Mouse (Mus musculus): ENCODE measurements around the gene Aatk. TPM values are rescaled to one million over a fixed set of nuclear protein-coding genes. Genes with fewer than 3 reads are reported as not detected.

Gene Aatk
- polyA plus RNA-seq, 1 experiment from 2014 or later: 3.2 TPM

- Histone ChIP-seq H3K36me3 (no peaks in the 10 kb centered on the region), H3K4me1 (replicated peaks) (peaks cover 52% of the 10 kb centered on the region), H3K4me3 (no peak overlapping the region; the same call in 1 of the 2 replicates), H3K9me3 (no peaks in the 10 kb centered on the region), H3K27me3 (ENCODE audit: insufficient read depth, poor library complexity, severe bottlenecking) (peaks cover 42% of the 10 kb centered on the region), H3K27ac (peak overlapping the region; percentile 64; the same call in 1 of the 2 replicates)
- 81% methylated on average over 13 of the region's 13 CpGs for WGBS
- no peak for DNase-seq (ENCODE audit: low spot score)
Observed at GRCm38 (mm10) chr11:120012702-120013101, 34.3 kb downstream of the Aatk start.

- peaks cover 42% of the 10 kb centered on the region for H3K27me3 ChIP-seq (ENCODE audit: insufficient read depth, poor library complexity, severe bottlenecking)
- no peaks in the 10 kb centered on the region for H3K36me3 ChIP-seq
- peak overlapping the region; percentile 28 for H3K4me3 ChIP-seq
- peaks cover 46% of the 10 kb centered on the region for H3K4me1 ChIP-seq (replicated peaks)
- 45% methylated on average over 43 of the region's 43 CpGs for WGBS
- peak; percentile 36 for DNase-seq (ENCODE audit: low spot score)
- no peaks in the 10 kb centered on the region for H3K9me3 ChIP-seq
- peak overlapping the region; percentile 64 for H3K27ac ChIP-seq
Observed at GRCm38 (mm10) chr11:120011761-120012560, 35.0 kb downstream of the Aatk start.

GRCm38 (mm10) chr11:120011114-120011760, 35.7 kb downstream of the Aatk start:
- no peaks in the 10 kb centered on the region for H3K36me3 ChIP-seq
- H3K27ac ChIP-seq: peak overlapping the region; percentile 42; the same call in 1 of the 2 replicates
- peaks cover 42% of the 10 kb centered on the region for H3K4me1 ChIP-seq (replicated peaks)
- WGBS: 77% methylated on average over 11 of the region's 11 CpGs
- no peak for DNase-seq (ENCODE audit: low spot score)
- H3K4me3 ChIP-seq: no peak overlapping the region
- no peaks in the 10 kb centered on the region for H3K9me3 ChIP-seq
- peaks cover 42% of the 10 kb centered on the region for H3K27me3 ChIP-seq (ENCODE audit: insufficient read depth, poor library complexity, severe bottlenecking)

- Histone ChIP-seq H3K27me3 (ENCODE audit: insufficient read depth, poor library complexity, severe bottlenecking) (peaks cover 38% of the 10 kb centered on the region), H3K36me3 (0 out of 2 replicates have a peak, but pooled peaks cover 5% of the 10 kb centered on the region), H3K9me3 (no peaks in the 10 kb centered on the region), H3K27ac (peak overlapping the region; percentile 47; the same call in 1 of the 2 replicates), H3K4me1 (replicated peaks) (peaks cover 39% of the 10 kb centered on the region), H3K4me3 (no peak overlapping the region)
- WGBS: 83% methylated on average over 20 of the region's 20 CpGs
- DNase-seq (ENCODE audit: low spot score): no peak
Observed at GRCm38 (mm10) chr11:120009937-120010336, 37.0 kb downstream of the Aatk start.

- H3K9me3 ChIP-seq: no peaks in the 10 kb centered on the region
- H3K36me3 ChIP-seq: 0 out of 2 replicates have a peak, but pooled peaks cover 5% of the 10 kb centered on the region
- peaks cover 30% of the 10 kb centered on the region for H3K27me3 ChIP-seq (ENCODE audit: insufficient read depth, poor library complexity, severe bottlenecking)
- no peak overlapping the region for H3K4me3 ChIP-seq
- peaks cover 30% of the 10 kb centered on the region for H3K4me1 ChIP-seq (replicated peaks)
- 90% methylated on average over 8 of the region's 8 CpGs for WGBS
- DNase-seq (ENCODE audit: low spot score): no peak
- no peak overlapping the region for H3K27ac ChIP-seq
Observed at GRCm38 (mm10) chr11:120008956-120009355, 38.0 kb downstream of the Aatk start.

- 95% methylated on average over 1 of the region's 1 CpGs for WGBS
- Histone ChIP-seq H3K27ac (no peak overlapping the region), H3K27me3 (ENCODE audit: insufficient read depth, poor library complexity, severe bottlenecking) (peaks cover 29% of the 10 kb centered on the region), H3K4me1 (replicated peaks) (peaks cover 28% of the 10 kb centered on the region), H3K36me3 (0 out of 2 replicates have a peak, but pooled peaks cover 5% of the 10 kb centered on the region), H3K9me3 (no peaks in the 10 kb centered on the region), H3K4me3 (no peak overlapping the region)
- no peak for DNase-seq (ENCODE audit: low spot score)
Observed at GRCm38 (mm10) chr11:120008501-120008900, 38.5 kb downstream of the Aatk start.

GRCm38 (mm10) chr11:120007496-120008080, 39.4 kb downstream of the Aatk start:
- Histone ChIP-seq H3K27me3 (ENCODE audit: insufficient read depth, poor library complexity, severe bottlenecking) (peaks cover 26% of the 10 kb centered on the region), H3K27ac (0 out of 2 replicates have a peak overlapping the region, but pooled peaks have one; percentile 20), H3K36me3 (0 out of 2 replicates have a peak, but pooled peaks cover 5% of the 10 kb centered on the region), H3K4me3 (no peak overlapping the region), H3K4me1 (replicated peaks) (peaks cover 19% of the 10 kb centered on the region), H3K9me3 (no peaks in the 10 kb centered on the region)
- DNase-seq (ENCODE audit: low spot score): no peak
- WGBS: 75% methylated on average over 4 of the region's 4 CpGs

GRCm38 (mm10) chr11:120005434-120006317, 41.3 kb downstream of the Aatk start:
- H3K4me1 ChIP-seq (replicated peaks): 0 out of 2 replicates have a peak, but pooled peaks cover 5% of the 10 kb centered on the region
- H3K27ac ChIP-seq: peak overlapping the region; percentile 53
- no peak for DNase-seq (ENCODE audit: low spot score)
- WGBS: 91% methylated on average over 18 of the region's 18 CpGs
- peaks cover 8% of the 10 kb centered on the region for H3K27me3 ChIP-seq (ENCODE audit: insufficient read depth, poor library complexity, severe bottlenecking)
- H3K9me3 ChIP-seq: no peaks in the 10 kb centered on the region
- no peak overlapping the region for H3K4me3 ChIP-seq
- H3K36me3 ChIP-seq: 0 out of 2 replicates have a peak, but pooled peaks cover 7% of the 10 kb centered on the region

- DNase-seq (ENCODE audit: low spot score): no peak
- no peaks in the 10 kb centered on the region for H3K27me3 ChIP-seq (ENCODE audit: insufficient read depth, poor library complexity, severe bottlenecking)
- H3K9me3 ChIP-seq: no peaks in the 10 kb centered on the region
- H3K36me3 ChIP-seq: peaks cover 11% of the 10 kb centered on the region
- H3K27ac ChIP-seq: no peak overlapping the region
- 0 out of 2 replicates have a peak, but pooled peaks cover 16% of the 10 kb centered on the region for H3K4me1 ChIP-seq (replicated peaks)
- no peak overlapping the region for H3K4me3 ChIP-seq
- WGBS: 94% methylated on average over 7 of the region's 7 CpGs
Observed at GRCm38 (mm10) chr11:120002634-120003220, 44.2 kb downstream of the Aatk start.

- H3K27ac ChIP-seq: no peak overlapping the region
- H3K4me1 ChIP-seq (replicated peaks): 0 out of 2 replicates have a peak, but pooled peaks cover 16% of the 10 kb centered on the region
- no peaks in the 10 kb centered on the region for H3K27me3 ChIP-seq (ENCODE audit: insufficient read depth, poor library complexity, severe bottlenecking)
- peaks cover 18% of the 10 kb centered on the region for H3K36me3 ChIP-seq
- no peak overlapping the region for H3K4me3 ChIP-seq
- H3K9me3 ChIP-seq: no peaks in the 10 kb centered on the region
- 75% methylated on average over 5 of the region's 5 CpGs for WGBS
- no peak for DNase-seq (ENCODE audit: low spot score)
Observed at GRCm38 (mm10) chr11:120002041-120002440, 44.9 kb downstream of the Aatk start.

GRCm38 (mm10) chr11:119997351-119997750, 49.6 kb downstream of the Aatk start:
- 0 out of 2 replicates have a peak overlapping the region, but pooled peaks have one; percentile 1 for H3K27ac ChIP-seq
- 0 out of 2 replicates have a peak, but pooled peaks cover 11% of the 10 kb centered on the region for H3K4me1 ChIP-seq (replicated peaks)
- no peaks in the 10 kb centered on the region for H3K9me3 ChIP-seq
- H3K36me3 ChIP-seq: peaks cover 47% of the 10 kb centered on the region
- no peak overlapping the region for H3K4me3 ChIP-seq
- DNase-seq (ENCODE audit: low spot score): no peak
- WGBS: 88% methylated on average over 16 of the region's 16 CpGs
- H3K27me3 ChIP-seq (ENCODE audit: insufficient read depth, poor library complexity, severe bottlenecking): no peaks in the 10 kb centered on the region
